Mouse (Mus musculus) Patski (cell line): ENCODE data around the gene Lypd4. TPM values are rescaled to one million over a fixed set of nuclear protein-coding genes. Genes with fewer than 3 reads are reported as not detected.
A peak's percentile ranks its signal among the peaks of the same experiment; 100 is the strongest.

Experiments
- ATAC-seq: fragments of 100-300 bp; one replicate; pipeline ENCODE4 v1.8.0; 2021
- CTCF ChIA-PET: fragments of 350-600 bp; sonication (Branson Sonifier 250); formaldehyde crosslinking; loops from one replicate; lab custom pipeline; 2022; ENCODE audit warnings: inconsistent platforms; lab: Charles Lee
- POLR2A ChIA-PET: fragments of 350-600 bp; sonication (Branson Sonifier 250); formaldehyde crosslinking; loops from one replicate; lab custom pipeline; 2022; ENCODE audit warnings: antibody characterized with exemption, inconsistent platforms; lab: Charles Lee
- DNase-seq: peaks from one replicate; pipeline ENCODE4 v3.0.0-alpha.2; 2011; ENCODE audit warnings: low read depth, low spot score
- H3K27me3 ChIP-seq: fragments of 371-371 bp; one replicate; pipeline ENCODE4 v1.5.1; 2021
- CTCF ChIP-seq: fragments of 100-300 bp; IDR thresholded peaks from one replicate; pipeline ENCODE4 v1.5.1; 2021
- in situ Hi-C: fragments of 300-500 bp; cut with MboI; formaldehyde crosslinking; loops from 3 replicates; pipeline ENCODE4 v1.11.1; 2018; ENCODE audit warnings: low pct_unique_long_range_greater_than_20kb, mixed read lengths
- polyA plus RNA-seq: library from polyadenylated mRNA; unstranded; gene quantifications from one replicate; pipeline ENCODE4 v1.2.3, GENCODE M21; 2021

Lypd4 gene
- polyA plus RNA-seq: 0.10 TPM

GRCm38 (mm10) chr7:24869532-24870165 lies at the start of gene Lypd4, which contains the start of gene Dmrtc2:
Gene Lypd4, minus strand, starts transcription at chr7:24869941.
Gene Dmrtc2, plus strand, starts transcription at chr7:24870057.
- TF ChIP-seq CTCF: no peak
- no peak for DNase-seq
- POLR2A ChIA-PET: interaction anchor here (1.0 to 1.9 kb wide), 2 partner anchors 9 to 18 kb away, joined by 3 to 6 read pairs; no protein-coding TSS in a partner anchor
- ATAC-seq: no peak
- peaks cover 4% of the 10 kb centered on the region for H3K27me3 ChIP-seq
- in situ Hi-C loops: no loop called here
- CTCF ChIA-PET: no interaction called here

DNA sequence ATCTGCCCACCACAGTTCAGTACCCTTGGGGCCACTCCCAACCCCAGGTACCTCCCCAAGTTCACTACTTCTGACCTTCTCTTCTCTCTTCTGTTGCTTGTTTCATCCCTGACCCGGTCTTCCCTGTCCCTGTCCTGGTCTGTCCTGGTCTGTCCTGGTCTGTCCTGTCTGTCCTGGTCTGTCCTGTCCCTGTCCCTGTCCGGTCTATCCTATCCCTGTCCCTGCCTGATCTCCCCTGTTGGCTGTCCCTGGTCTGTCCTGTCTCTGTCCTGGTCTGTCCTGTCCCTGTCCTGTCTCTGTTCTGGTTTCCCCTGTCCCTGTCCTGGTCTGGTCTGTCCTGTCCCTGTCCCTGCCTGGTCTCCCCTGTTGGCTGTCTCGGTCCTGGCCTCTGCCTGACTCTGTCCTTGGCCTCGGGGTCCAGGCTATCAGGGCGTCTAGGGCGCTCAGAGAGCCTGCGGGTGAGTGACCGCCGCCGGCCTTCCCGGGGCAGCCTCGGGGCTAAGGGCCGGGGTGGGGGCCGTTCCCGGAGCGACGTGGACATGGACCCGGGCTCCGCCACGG lies 49.1 kb upstream of the Lypd4 start:
- H3K27me3 ChIP-seq: no peaks in the 10 kb centered on the region
- no peak for TF ChIP-seq CTCF
- ChIA-PET POLR2A (no interaction called here), CTCF (interaction anchor here (1.7 kb wide), 1 partner anchor 28 kb away, joined by 3 read pairs; no protein-coding TSS in a partner anchor)
- ATAC-seq (no peak), DNase-seq (no peak)
- in situ Hi-C loops: no loop called here

DNA sequence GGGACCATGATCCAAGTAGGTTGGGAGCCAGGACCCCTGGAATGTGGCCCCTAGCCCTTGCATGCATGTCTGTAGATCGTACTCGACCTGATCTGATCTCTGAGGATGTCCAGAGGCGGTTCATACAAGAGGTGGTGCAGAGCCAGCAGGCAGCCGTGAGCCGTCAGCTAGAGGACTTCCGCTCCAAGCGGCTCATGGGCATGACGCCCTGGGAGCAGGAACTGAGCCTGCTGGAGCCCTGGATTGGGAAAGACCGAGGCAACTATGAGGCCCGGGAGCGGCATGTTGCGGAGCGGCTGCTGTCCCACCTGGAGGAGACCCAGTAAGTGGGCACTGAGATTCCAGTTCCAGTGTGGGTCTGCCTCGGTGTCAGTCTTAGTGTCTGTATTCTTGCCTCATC lies 42.7 kb upstream of the Lypd4 start:
- in situ Hi-C loops: no loop called here
- no peak for TF ChIP-seq CTCF
- CTCF ChIA-PET: no interaction called here
- ATAC-seq: no peak
- POLR2A ChIA-PET: no interaction called here
- H3K27me3 ChIP-seq: no peaks in the 10 kb centered on the region
- DNase-seq: no peak

GRCm38 (mm10) chr7:24907211-24907748 lies 37.5 kb upstream of the Lypd4 start:
- CTCF ChIA-PET: interaction anchor here (0.7 to 1.2 kb wide), 2 partner anchors 17 to 63 kb away, joined by 3 read pairs; no protein-coding TSS in a partner anchor

DNA sequence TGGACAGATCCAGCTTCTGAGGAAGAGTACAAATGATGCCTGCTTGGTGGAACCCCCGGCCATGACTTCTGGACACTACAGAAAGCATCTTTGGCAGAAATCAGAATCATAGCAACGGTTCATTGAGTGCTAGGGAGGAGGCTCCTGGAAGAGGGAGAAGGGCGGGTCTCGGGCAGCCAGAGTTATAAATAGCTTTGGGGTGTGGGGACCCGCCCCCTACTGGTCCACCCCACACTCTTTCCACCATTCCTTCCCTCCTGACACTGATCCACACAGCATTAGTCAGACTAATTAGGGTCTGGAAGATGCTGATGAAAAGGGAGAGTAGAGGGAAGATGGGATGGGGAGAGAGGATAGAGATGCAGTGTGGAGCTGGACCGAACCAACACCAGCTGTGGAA lies 36.8 kb upstream of the Lypd4 start:
- ChIA-PET POLR2A (interaction anchor here (0.6 to 1.0 kb wide), 2 partner anchors 11 to 20 kb away, joined by 3 to 4 read pairs; no protein-coding TSS in a partner anchor), CTCF (interaction anchor here (1.2 kb wide), 1 partner anchor 63 kb away, joined by 3 read pairs; no protein-coding TSS in a partner anchor)
- no peak for DNase-seq
- no peaks in the 10 kb centered on the region for H3K27me3 ChIP-seq
- in situ Hi-C loops: no loop called here
- no peak for TF ChIP-seq CTCF
- no peak for ATAC-seq

More at GRCm38 (mm10) chr7:24907211-24907748, 37.5 kb upstream of the Lypd4 start:
- DNase-seq (no peak), ATAC-seq (no peak)
- in situ Hi-C loops: no loop called here
- POLR2A ChIA-PET: interaction anchor here (0.6 to 1.0 kb wide), 2 partner anchors 11 to 20 kb away, joined by 3 to 4 read pairs; no protein-coding TSS in a partner anchor
- H3K27me3 ChIP-seq: no peaks in the 10 kb centered on the region
- no peak for TF ChIP-seq CTCF

- ATAC-seq: no peak
- no peaks in the 10 kb centered on the region for H3K27me3 ChIP-seq
- no peak for DNase-seq
- ChIA-PET CTCF (interaction anchor here (1.0 to 3.5 kb wide), 4 partner anchors 10 to 80 kb away, joined by 3 to 25 read pairs (median 4); no protein-coding TSS in a partner anchor), POLR2A (interaction anchor here (0.6 to 0.9 kb wide), 3 partner anchors 19 to 61 kb away, joined by 3 to 6 read pairs (median 4); no protein-coding TSS in a partner anchor)
- in situ Hi-C loops: no loop called here
- no peak for TF ChIP-seq CTCF
These were observed 35.2 kb upstream of the Lypd4 start for GRCm38 (mm10) chr7:24904936-24905335.

GRCm38 (mm10) chr7:24904070-24904483 lies 34.3 kb upstream of the Lypd4 start:
- ATAC-seq (peak; percentile 86), DNase-seq (peak; percentile 84)
- POLR2A ChIA-PET: interaction anchor here (0.6 to 1.0 kb wide), 5 partner anchors 14 to 80 kb away, joined by 3 to 6 read pairs (median 3); partner anchors contain the start of gene Rps19
- no peak for TF ChIP-seq CTCF
- no peaks in the 10 kb centered on the region for H3K27me3 ChIP-seq
- CTCF ChIA-PET: interaction anchor here (0.7 to 3.5 kb wide), 8 partner anchors 9 to 85 kb away, joined by 3 to 25 read pairs (median 4); partner anchors contain the start of genes Rabac1 and Rps19
- in situ Hi-C loops: no loop called here

DNA sequence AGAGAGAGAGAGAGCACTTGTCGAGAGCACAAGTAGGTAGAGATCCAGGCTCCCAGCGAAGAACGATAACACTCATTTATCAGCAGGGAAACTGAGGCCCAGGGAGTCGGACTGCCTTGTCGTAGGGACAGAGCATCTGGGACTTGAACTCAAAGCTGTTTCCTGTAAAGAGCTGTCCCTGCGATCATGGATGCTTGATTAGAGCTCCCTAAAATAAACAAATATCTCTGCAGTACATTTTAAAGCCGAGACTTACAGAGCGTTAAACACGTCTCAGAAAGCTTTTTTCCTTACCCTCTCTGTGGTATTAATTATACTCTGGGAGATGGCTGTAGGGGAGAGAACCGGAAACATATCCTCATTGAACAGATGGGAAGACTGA lies 33.7 kb upstream of the Lypd4 start:
- in situ Hi-C loops: no loop called here
- no peak for TF ChIP-seq CTCF
- CTCF ChIA-PET: interaction anchor here (0.9 to 3.5 kb wide), 5 partner anchors 10 to 84 kb away, joined by 3 to 25 read pairs (median 6); partner anchors contain the start of gene Rps19
- POLR2A ChIA-PET: interaction anchor here (0.6 to 1.0 kb wide), 4 partner anchors 13 to 79 kb away, joined by 3 to 4 read pairs (median 3); partner anchors contain the start of gene Rps19
- ATAC-seq (no peak), DNase-seq (no peak)
- no peaks in the 10 kb centered on the region for H3K27me3 ChIP-seq

DNA sequence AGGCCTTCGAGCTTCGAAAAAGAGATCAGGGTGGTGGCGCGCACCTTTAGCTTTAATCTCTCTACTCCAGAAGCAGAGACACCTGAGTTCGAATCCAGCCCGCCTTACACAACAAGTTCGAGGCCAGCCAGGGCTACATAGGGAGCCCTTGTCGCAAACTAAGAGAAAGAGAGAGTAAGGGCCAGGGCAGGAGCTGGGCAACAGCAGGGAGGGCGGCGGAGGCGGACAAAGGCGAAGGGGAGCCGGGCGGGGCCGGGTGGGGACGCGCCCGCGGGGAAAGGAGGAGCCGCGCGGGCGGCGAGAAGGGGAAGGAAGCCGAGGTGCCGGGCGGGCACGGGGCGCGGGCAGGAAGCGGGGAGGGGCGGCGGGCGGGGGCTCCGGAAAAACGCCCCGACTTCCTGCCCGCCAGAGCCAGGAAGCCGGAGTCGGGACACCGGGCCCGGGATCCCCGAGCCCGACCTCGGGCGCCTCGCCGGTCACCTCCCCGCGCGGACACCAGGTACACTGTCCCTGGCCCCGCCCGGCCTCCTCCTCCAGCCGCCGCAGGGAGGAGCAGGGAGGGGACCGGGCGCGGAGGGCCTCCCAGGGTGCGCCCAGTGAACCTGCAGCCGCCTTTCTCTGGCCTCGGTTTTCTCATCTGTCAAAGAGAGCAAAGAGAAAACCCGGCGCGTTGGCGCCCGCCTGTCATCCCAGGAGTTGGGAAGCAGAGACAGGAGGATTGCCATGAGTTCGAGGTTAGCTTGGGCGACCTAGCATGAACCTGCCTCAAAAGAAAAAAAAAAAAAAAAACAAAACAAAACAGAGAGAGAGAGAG lies 33.1 kb upstream of the Lypd4 start, which contains the start of gene Arhgef1:
Arhgef1 (plus strand) TSS at position 283 of the 814 bp plus-strand sequence.
- no peak for ATAC-seq
- POLR2A ChIA-PET: interaction anchor here (0.5 to 1.0 kb wide), 3 partner anchors 14 to 18 kb away, joined by 3 to 5 read pairs (median 4); partner anchors contain the start of gene Rps19
- DNase-seq: no peak
- in situ Hi-C loops: no loop called here
- CTCF ChIA-PET: interaction anchor here (1.7 to 3.5 kb wide), 2 partner anchors 13 to 18 kb away, joined by 6 to 25 read pairs; partner anchors contain the start of gene Rps19
- no peak for TF ChIP-seq CTCF
- H3K27me3 ChIP-seq: no peaks in the 10 kb centered on the region
